Mouse (Mus musculus) ES-Bruce4 (cell line): ENCODE results near the gene Pbx1.

Experiments
- CTCF ChIP-seq: IDR thresholded peaks from one replicate; pipeline ENCODE4 v1.8.1; 2011; ENCODE audit warnings: low read depth, low read length
- POLR2A ChIP-seq: IDR thresholded peaks from one replicate; pipeline ENCODE4 v1.8.1; 2011; ENCODE audit warnings: low read length; ENCODE audit not compliant: insufficient read depth

- TF ChIP-seq CTCF, result no peak
- TF ChIP-seq POLR2A, result no peak
These were observed 41.3 kb downstream of the Pbx1 start for GRCm38 (mm10) chr1:168390748-168391147.
